Mouse (Mus musculus) thymus, postnatal 25 days (tissue): ENCODE results near the gene Jund.

Source experiments
- DNase-seq: peaks from one replicate; pipeline ENCODE4 v3.0.0; 2022

Gene Jund

DNA sequence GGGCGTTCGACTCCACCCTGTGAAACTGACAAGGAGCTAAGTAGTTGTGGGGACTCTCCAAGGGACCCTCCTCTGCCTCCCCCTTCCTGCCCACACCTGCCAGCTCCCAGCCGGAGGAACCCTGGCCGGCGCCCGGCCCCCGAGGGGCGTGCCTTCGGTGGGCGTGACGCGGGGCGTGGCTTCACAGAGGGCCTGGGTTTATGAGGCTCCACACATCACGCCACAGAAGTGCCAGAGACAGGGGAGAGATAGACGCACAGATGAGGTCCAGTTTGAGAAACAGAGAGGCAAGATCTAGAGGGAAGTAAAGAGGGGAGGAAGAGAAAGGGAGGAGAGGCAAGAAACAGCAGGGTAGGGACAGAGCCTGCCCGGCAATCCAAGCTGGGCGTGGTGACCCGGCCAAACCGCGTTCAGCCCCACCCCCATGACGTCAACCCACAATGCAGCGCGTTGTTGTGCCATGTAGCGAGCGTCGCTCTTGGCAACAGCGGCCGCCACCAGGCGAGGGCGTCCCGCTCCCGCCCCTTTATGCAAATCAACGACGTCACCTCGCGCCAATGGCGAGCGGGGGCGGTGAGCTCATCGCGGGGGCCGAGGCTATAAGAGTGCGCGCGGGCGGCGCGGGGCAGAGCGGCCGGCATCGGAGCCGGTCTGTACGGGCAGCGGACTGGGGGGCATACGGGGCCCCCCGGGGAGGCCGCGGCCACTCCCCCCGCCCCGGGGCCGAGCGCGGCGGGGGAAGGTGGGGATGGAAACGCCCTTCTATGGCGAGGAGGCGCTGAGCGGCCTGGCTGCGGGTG, at the start of gene Jund:
Gene Jund (plus strand): TSS at position 640 of the 800 bp plus-strand sequence.
- peak; percentile 100 for DNase-seq

DNA sequence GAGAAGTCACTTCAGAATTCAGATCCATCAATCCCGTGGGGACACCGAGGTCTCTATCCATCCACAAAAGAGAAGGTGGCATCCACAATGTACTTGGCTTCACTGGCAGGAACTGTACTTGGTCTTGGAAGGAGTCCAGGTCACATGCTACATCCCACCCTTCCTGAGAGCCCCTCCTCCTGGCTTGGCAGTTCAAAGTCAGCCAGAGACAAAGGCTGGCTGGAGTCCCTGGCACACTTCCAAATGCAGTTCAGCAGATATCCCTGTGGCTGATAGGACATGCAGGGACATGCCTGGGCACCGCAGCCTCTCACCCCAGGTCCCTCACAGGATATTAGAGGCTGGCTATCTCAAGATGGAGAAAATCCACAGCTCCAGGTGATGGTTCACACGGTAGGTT, 49.4 kb upstream of the Jund start:
- DNase-seq: no peak

DNA sequence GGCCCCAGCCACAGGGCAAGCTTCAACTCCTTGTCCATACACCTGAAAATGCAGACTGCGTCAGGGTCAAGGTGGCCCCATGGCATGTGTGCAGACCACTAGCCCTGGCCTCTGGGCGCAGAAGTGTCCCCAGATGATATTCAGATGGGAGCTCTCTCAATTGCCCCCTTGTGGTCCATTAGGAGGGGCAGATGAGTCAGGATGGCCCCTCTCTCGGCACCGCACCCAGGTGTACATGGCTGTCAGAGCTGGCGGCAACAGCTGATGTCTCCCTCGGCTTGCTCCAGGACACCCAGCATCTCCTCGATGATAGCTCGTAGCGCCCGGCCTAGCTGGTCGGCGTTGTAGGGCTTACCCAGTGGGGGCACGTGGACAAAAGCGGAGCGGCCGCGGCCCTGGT, 48.4 kb upstream of the Jund start:
- DNase-seq: no peak

DNA sequence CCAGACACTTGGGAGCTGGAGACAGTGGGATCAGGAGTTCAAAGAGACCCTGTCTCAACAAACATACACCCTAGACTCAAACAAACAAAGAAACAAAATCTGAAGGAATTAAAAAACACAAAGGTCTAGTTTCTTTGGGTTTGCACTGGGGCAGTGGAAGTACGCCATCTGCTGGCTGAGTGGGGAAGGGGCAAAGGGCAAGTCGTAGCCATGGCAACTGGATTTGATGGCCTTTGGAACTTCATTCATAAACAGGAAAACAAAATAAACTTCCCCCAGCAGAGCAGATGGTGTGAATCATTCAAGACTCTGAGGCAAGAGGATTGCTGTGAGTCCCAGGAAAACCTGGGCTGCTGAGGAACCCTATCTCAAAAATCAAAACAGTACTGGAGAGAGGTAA, 45.5 kb upstream of the Jund start:
- peak; percentile 63 for DNase-seq

DNA sequence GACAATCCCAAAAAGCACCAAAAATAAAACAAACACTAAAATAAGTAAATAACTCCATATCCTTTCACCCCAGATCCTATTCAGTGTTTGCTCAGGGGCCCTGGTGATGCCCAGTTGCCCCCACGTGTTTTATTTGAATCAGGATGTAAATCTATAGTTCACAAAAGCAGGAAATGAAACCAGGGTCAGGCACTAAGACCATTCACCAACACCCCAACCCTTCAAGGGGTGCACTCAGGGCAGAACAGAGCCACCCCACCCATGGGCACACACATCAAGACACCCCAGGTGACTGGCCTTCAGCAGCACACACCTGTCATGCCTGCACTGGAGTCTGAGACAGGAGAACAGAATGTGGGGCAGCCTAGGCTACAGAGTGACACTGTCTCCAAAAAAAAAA, 44.6 kb upstream of the Jund start:
- no peak for DNase-seq

DNA sequence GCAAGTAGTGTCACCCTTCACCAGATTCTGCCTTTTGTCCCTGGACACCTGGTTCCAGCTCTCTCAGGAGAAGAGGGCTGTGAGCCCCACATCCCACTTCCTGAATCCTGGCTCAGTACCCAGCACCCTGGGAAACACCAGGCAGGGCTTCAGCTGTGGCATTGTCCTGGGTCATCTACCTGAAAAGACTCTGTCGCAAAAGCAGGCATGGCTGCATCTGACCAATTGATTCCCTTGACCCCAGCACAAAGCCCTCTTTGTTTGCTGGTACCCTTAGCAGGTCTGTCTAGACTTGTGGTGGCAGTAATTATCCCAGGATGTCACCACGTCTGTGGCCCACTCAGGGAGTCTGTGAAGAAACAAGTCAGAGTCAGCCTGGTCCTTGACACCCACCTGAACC, 43.3 kb upstream of the Jund start:
- DNase-seq: no peak

DNA sequence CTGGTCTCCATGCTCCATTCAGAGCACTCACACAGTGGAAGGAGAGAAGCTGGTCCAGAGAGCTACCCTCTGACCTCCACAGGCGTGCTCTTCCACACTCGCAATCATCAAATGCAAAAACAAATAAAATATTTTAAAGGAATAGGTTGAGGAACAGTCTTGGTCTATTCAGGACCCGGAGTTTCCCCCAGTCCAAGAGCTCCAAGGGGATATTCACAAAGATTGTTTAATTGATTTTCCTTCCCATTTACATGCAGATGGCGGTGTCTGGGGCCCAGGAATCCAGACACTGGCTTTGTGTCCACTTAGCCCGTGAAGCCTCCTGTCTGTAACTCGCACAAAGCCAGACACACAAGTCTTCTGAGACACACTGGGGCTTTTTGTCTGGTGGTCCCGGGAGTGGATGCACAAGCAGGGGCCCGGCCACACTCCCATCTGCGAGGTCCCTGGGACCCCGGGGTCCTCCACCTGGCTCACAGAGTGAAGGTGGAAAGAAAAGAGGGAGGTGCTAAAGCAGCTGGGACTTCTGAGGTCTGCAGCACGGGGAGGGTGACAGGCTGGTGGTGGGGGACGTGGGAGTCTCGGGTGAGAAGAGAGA, 42.5 kb upstream of the Jund start:
- DNase-seq: no peak

DNA sequence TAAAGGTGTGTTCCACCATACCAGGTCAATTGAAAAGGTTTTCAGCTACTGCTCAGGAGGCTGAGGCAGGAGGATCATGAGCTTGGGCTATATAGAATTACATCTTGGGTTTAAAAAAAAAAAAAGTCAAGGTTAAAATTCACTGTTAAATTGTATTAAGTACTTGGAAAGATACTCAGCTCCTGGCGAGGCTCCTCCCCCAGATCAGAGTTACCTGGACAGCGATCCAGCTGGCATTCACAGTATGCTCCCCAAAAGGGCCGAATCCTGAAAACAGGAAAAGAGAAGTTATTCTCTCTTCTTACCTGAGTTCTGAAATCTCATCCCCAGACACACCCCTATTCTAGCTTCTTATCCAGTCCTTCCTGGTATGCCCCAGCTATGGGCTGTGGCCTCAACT, 41.5 kb upstream of the Jund start:
- no peak for DNase-seq

DNA sequence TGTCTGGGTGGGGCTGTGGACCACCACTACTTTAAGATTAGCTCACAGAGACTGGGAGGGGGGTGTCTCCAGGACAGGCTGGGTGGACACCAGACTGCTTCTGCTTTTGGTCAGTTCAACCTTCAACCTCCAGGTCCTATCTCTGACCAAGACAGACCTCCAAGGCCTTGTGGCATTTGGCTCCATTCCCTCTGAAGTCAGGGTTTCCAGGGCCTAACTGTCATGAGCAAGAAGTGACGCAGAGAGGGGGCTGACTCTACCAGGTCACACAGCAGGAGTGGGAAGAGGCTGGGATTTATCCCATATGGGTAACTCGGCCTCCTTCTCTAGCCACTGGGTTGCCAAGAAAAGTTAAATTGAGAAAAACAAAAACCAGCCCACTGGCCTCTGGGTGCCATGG, 41.0 kb upstream of the Jund start:
- DNase-seq: no peak

DNA sequence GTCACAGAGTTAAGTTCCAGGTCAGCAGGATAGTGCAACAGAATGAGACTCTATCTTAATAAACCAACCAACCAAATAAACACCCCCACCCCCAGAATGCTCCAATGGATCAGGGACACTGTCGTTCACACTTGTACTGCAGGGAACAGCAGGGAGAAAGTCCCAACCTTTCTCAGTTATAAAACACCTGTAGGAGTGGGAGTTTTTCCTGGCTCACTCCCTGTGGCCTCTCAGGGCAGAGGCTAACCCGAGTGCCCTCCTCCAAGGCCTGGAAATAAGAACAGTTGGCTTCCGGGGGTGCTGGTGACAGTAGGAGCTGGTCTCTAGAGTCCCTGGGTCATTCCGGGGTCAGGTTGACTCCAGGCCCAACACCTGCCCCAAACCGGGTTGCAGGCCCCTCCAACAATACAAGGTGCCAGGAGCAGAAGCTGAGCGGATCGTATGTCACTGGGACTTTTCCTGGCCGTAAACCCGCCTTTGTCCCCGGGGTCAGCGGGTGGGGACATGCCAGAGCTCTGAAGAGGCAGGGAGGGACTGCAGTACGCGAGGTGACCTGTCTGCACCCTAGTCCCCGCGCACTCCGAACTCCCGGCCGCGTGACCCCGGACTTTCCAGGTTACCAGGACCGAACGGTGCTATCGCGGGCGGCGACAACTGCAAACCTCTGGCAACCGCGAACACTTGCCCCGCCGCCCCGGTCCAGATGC, 39.7 kb upstream of the Jund start:
- no peak for DNase-seq

DNA sequence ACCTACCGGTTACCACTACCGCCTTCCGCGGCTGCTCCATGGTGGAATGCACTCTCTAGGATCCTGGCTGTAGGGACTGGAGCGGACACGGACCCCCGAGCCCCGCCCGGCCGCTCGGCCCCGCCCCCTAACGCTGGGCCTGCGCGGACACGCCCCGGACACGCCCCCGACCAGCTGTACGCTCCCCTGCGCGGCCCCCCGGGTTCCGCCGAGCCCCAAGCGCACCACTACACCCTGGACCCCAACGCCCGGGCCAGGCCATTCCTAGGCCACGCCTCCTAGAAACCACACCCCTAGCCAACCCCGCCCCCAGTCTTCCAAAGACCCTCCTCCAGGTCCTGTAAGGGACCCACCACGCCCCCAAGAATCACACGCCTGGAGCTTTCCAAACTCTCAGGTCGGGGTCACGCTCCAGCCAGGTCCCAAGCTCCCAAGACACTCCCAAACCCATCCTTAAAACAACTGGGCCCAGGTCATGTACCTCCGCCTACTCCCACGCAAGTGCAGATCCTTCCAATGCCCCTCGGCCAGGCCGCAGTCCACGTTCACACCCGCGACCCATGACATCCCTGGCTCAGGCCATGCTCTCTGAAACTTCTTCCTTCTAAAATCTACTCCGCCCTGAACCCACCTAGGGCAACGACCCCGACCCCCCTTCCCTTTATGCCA, 39.0 kb upstream of the Jund start:
- peak; percentile 90 for DNase-seq

DNA sequence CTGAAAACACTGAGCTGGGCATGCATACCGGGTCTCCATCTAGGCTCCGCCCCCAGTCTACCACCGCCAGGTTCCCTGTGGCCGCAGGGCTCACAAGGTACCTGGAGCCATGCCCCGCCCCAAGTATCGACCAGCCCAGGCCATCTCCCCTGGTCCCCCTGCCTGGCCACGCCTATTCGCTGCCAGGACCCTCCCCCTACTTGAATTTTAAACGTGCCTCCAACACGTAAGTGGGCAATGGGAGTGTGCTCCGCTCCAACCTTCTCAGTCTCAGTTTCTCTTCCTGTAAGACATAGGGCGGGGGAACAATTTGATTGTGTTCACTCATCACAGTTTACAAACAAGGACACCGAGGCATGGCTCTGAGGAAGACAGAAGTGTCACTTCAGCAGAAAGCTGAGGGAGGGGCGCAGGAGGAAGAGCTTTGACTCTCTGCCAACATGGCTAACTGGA, 38.5 kb upstream of the Jund start, which contains the start of gene Pgpep1:
Gene Pgpep1 (minus strand): TSS at position 116 of the 453 bp plus-strand sequence.
- DNase-seq: peak; percentile 35

DNA sequence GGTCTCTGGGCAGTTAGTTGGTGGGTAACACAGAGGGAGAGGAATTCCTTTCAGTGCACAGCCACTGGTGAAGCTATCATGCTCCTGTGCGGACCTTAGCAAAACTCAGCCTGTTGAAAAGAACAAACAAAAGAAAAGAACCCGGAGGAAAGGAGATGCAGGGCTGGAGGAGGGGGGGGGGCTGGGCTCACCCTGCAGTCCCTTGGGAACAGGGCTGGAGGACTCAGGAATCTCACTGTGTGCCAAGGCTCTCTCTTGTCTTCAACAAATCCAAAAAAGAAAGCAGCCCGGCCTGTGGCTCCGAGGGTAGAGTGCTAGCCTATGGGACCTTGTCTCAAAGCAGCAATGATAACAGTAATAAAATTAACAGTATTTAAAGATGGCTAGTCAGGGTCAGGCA, 35.1 kb upstream of the Jund start:
- no peak for DNase-seq

DNA sequence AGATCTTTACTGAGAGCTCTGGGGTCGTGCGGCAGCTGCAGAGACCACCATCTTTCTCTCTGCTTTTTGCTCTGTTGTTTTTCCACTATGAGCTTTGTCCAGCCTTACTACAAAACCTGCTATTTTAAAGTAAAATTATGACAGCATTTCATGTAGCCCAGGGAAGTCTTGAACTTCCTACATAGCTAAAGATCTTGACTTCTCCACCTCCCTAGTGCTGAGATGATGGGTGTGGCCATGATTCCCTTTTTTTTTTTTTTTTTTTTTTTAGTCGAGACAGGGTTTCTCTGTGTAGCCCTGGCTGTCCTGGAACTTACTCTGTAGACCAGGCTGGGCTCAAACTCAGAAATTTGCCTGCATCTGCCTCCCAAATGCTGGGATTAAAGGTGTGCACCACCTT, 34.1 kb upstream of the Jund start:
- no peak for DNase-seq

DNA sequence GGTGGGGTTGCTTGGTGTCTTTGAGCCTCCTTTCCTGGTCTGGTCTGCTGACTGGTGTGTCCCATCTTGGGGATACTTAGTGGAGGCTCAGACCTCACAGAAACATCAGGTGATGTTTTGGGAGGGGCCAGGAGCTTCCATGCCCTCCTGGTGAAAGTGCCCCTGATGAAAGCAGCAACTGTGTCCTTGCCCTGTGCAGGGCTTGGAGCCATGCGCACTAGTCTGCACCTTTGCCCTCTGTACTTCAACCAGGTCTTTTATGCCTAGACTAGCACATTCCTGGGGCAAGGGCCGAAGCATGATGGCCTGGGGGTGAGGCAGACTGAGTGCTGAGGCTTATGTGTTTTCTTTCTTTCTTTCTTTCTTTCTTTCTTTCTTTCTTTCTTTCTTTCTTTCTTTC, 33.1 kb upstream of the Jund start:
- DNase-seq: no peak

DNA sequence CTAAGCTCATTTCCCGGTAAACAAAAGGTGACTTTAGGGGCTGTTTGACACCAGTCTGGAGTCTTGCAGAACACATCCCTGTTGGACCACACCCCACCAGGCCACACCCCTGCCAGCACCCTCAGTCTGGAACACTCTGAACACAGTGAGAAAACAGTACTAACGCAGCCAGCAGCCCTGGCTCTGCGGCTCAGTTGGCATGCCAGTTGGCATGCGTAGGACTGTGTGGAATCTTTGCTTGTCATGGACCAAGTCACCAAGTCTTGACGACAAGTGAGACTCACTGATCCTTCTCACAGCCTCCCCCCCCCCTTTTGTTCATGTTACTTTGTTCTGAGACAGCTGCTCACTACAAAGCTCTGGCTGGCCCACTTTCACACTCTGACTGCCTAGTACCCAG, 31.7 kb upstream of the Jund start:
- DNase-seq: peak; percentile 24

DNA sequence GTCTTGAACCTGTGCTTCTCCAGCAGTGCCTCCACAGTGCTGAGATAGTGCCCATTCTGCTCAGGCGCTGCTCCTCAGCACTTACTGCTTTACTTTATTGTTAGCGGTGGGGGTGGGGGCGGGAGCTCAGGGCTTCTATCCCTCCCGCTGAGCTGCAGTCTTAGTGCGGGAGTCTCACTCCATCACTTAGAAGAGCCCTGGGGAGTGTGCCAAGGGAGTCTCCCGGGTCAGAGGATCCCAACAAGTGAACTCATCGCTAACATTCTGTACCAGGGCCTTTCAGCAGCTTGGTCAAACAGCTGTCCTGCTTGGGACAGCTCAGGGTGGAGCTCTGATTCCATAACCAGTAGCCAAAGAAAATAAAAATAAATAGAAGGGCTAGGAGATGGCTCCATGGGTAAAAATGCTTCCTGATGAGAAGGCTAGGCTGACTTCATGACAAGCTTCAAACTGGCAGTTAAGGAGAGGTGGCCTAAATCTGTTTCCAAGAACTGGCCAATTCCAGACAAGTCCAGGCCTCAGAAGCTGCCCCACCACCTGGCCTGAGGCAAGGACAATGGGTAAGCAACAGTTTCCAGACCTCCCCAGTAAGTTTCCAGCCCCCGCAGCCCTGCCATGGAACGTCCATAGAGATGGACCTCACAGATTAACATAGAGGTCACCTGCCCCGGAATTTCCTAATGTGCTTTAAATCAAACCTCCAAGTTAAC, 27.0 kb upstream of the Jund start:
- no peak for DNase-seq

DNA sequence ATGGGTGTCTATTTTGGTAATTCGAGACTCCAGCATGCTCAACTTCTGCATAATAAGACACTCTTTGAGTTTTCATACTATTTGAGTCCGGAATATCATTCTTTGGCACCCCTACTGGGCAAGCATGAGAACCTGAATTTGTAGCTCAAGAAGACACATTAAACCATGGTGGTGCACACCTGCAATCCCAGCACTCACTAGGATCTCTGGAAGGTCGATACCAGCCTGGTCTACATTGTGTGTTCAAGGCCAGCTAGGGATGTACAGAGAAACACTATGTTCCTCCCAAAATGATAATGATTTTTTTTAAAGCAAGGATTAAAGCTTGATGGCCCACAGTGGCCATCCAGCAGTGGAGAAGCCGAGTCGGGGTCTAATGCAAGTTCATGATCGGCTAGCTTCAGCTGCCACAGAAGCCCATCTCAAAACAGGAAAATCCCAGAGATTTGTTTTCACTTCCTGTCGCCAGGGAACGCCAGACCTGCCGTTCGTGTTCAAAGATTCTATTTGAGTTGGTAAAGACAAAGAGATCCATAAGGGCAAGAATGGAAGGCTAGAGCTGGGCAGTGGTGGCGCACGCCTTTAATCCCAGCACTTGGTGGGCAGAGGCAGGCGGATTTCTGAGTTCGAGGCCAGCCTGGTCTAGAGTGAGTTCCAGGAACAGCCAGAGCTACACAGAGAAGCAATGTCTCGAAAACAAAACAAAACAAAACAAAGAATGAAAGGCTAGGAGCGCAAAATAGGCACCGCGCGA, 26.2 kb upstream of the Jund start:
- no peak for DNase-seq

DNA sequence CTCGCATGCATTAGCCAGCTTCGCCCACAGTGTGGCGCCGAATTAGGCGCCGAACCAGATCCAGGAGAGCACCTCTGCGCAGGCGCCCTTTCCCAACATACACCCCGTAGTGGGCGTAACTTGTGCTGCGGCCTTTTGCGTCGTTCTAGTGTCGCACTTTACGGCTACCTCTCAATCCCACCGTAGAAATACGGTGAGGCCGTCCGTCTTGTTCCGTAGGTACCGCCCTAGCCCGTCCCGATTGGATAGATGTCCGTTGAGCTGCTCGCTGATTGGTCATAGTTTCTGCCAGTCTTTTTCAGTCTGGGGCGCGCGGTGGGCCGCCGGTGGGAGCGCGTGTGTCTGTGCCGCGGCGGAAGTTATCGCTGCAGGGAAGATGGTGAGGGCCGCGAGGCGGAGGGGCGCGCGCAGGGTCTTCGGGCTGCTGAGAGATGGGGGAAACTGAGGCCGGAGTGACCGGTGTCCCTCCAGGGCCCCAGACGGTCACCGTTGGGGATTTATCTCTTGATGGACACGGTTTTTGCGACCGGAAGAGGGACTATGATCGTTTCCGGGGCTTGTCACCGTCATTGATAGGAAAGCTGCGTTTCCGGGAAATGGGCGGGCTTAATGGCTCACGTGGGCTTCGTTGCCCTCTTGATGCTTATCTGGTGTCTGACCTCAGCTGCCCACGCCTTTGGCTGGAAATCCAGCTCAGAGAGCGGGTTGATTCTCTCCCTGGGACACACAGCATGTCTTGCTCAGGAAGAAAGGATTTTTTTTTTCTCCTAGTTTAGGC, 25.5 kb upstream of the Jund start, which contains the start of gene Lsm4:
Gene Lsm4 (plus strand): TSS at position 170 of the 778 bp plus-strand sequence.
- DNase-seq: peak; percentile 99

DNA sequence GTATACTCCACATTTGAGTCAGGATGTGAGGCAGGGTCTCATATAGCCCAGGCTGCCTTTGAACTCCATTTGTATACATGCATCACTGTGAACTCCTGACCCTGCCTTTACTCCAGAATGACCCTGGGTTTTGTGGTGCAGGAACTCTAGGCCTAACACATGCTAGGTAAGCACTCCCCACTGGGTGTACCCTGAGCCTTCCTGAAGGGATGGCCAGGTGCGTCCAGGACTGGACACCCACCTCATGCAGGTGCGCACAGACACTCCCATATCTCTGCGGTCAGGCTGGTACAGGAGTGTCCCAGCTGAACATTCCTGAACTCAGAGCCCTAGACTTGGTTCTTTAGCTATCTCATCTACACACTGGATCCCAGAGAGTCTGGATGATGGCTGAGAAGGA, 24.6 kb upstream of the Jund start:
- DNase-seq: peak; percentile 25

DNA sequence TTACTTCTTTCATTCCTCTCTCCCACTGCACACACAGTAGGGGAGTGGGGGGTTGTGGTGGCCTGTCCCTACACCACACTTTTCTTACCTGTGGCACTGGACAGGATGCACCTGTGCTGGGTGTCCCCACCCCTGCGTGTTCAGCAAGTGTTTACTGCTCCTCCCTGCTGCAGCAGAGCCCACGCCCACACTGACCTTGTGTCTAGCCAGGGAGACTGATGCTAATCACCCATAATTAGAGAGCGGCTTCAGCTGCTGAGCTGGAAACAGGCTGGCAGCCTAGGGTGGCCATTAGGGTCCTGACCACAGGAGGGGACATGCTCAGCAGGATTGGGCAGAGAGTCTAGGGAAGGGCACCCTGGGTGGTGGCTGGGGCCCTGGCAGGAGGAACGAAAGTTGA, 24.0 kb upstream of the Jund start:
- no peak for DNase-seq
